Mouse (Mus musculus) hindbrain, embryonic 11.5 days (tissue): ENCODE data around the gene Adcyap1r1. TPM values are rescaled to one million over a fixed set of nuclear protein-coding genes. Genes with fewer than 3 reads are reported as not detected.

Source experiments
- ATAC-seq: fragments of 200-750 bp; cut with Nextera tagmentation; 2 replicates; pipeline ENCODE4 v1.8.0; 2017; ENCODE audit warnings: mild to moderate bottlenecking, moderate TSS enrichment, moderate library complexity; ENCODE audit not compliant: low FRiP score
- DNase-seq: peaks from one replicate; pipeline ENCODE4 v3.0.0-alpha.2; 2015; ENCODE audit warnings: low spot score
- H3K27ac ChIP-seq: fragments of 300-500 bp; sonication (generic); 2 replicates; pipeline ENCODE4 v1.5.1; 2014; ENCODE audit warnings: mild to moderate bottlenecking, low read depth, low read length
- H3K27me3 ChIP-seq: fragments of 300-500 bp; sonication (generic); 2 replicates; pipeline ENCODE4 v1.6.1; 2014; ENCODE audit warnings: mild to moderate bottlenecking, low read length, moderate library complexity, mixed read lengths; ENCODE audit not compliant: control insufficient read depth, insufficient read depth
- H3K36me3 ChIP-seq: fragments of 300-500 bp; sonication (generic); 2 replicates; pipeline ENCODE4 v1.6.1; 2014; ENCODE audit warnings: mild to moderate bottlenecking, low read length, moderate library complexity, mixed read lengths; ENCODE audit not compliant: control insufficient read depth, insufficient read depth
- H3K4me1 ChIP-seq: fragments of 300-500 bp; sonication (generic); replicated peaks from 2 replicates; pipeline ENCODE4 v1.6.1; 2014; ENCODE audit warnings: low read length, mixed read lengths; ENCODE audit not compliant: control insufficient read depth, insufficient read depth
- H3K4me2 ChIP-seq: fragments of 300-500 bp; sonication (generic); replicated peaks from 2 replicates; pipeline ENCODE4 v1.6.1; 2014; ENCODE audit warnings: mild to moderate bottlenecking, low read depth, low read length
- H3K4me3 ChIP-seq: fragments of 300-500 bp; sonication (generic); 2 replicates; pipeline ENCODE4 v1.5.1; 2014; ENCODE audit warnings: low read depth, low read length
- H3K9ac ChIP-seq: fragments of 300-500 bp; sonication (generic); 2 replicates; pipeline ENCODE4 v1.6.1; 2014; ENCODE audit warnings: low read depth, low read length
- H3K9me3 ChIP-seq: fragments of 300-500 bp; sonication (generic); 2 replicates; pipeline ENCODE4 v1.6.1; 2016; ENCODE audit warnings: low read length; ENCODE audit not compliant: control insufficient read depth
- WGBS: fragments of 180-500 bp; shearing (Covaris S2); extraction: QIAGEN DNeasy Blood & Tissue Kit; methylation state at CpG from one replicate; pipeline ENCODE4 v1.1.7; 2014; 5-methylcytosine and 5-hydroxymethylcytosine counted together
- polyA plus RNA-seq: library from polyadenylated mRNA; unstranded; fragments of >200 nt; fragmentation: Nextera tagmentation; extraction: Ambion mirVana; gene quantifications from 2 replicates; pipeline ENCODE4 v1.2.1, GENCODE M21; 2014

Gene Adcyap1r1
- polyA plus RNA-seq, 1 experiment from 2014 or later = 21.1 TPM

GRCm38 (mm10) chr6:55458156-55458555, 6.4 kb downstream of the Adcyap1r1 start:
- Histone ChIP-seq H3K9ac (no peak overlapping the region), H3K9me3 (no peaks in the 10 kb centered on the region), H3K4me2 (no peak overlapping the region), H3K27ac (no peak overlapping the region), H3K4me3 (no peak overlapping the region), H3K36me3 (no peaks in the 10 kb centered on the region), H3K4me1 (0 out of 2 replicates have a peak, but pooled peaks cover 4% of the 10 kb centered on the region), H3K27me3 (0 out of 2 replicates have a peak, but pooled peaks cover 2% of the 10 kb centered on the region)
- 36% methylated on average over 1 of the region's 1 CpGs for WGBS
- no peak for ATAC-seq
- DNase-seq = no peak

GRCm38 (mm10) chr6:55459545-55460397, 8.0 kb downstream of the Adcyap1r1 start:
- H3K4me2 ChIP-seq = no peak overlapping the region
- no peaks in the 10 kb centered on the region for H3K36me3 ChIP-seq
- H3K27me3 ChIP-seq = no peaks in the 10 kb centered on the region
- ATAC-seq (no peak), DNase-seq (no peak)
- WGBS = 89% methylated on average over 19 of the region's 20 CpGs
- no peaks in the 10 kb centered on the region for H3K9me3 ChIP-seq
- no peak overlapping the region for H3K4me3 ChIP-seq
- H3K4me1 ChIP-seq = no peaks in the 10 kb centered on the region
- no peak overlapping the region for H3K9ac ChIP-seq
- no peak overlapping the region for H3K27ac ChIP-seq

DNA sequence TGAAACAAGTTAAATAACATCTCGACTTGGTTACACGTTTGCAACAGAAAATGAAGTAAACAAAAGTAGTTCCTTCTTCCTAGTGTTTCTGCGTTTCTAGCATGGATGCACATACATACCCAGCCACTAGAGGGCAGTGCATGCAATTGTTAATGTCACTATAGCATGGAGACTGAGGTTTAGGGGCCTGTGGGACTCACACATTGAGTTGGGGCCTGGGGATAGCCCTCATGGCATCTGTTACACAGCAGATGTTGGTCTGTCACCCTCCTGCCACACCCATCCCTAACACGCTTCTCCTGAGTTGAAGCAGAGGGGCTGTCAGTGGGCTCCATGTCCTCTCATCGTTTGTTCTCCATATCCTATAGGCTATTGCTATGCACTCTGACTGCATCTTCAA, 9.4 kb downstream of the Adcyap1r1 start:
- WGBS = 71% methylated on average over 5 of the region's 5 CpGs
- H3K36me3 ChIP-seq = no peaks in the 10 kb centered on the region
- DNase-seq = no peak

DNA sequence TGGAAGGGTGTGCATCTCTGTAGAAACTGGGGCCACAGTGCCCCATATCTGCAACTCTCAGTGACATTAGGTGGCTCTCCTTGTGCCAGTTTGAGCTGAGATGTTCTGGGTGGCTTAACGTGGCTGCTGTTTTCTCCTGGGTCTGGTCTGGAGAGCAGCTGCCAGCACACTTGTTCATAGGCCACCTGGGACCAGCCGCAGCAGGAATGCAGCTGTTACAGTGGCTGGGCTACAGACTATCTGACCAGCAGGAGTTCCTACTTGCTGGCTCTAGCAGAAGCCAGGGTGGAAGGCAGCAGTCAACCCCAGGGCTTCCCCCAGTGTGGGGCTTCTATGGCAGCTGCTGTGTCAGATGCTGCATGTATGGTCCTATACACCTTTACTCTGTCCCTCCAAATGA, 9.9 kb downstream of the Adcyap1r1 start:
- ATAC-seq (no peak), DNase-seq (no peak)
- Histone ChIP-seq H3K27ac (no peak overlapping the region), H3K4me2 (no peak overlapping the region), H3K36me3 (no peaks in the 10 kb centered on the region), H3K27me3 (no peaks in the 10 kb centered on the region), H3K4me1 (no peaks in the 10 kb centered on the region), H3K9me3 (no peaks in the 10 kb centered on the region), H3K4me3 (no peak overlapping the region), H3K9ac (no peak overlapping the region)
- 72% methylated on average over 2 of the region's 2 CpGs for WGBS

More for the DNA sequence above, 9.4 kb downstream of the Adcyap1r1 start:
- no peak for ATAC-seq
- Histone ChIP-seq H3K9ac (no peak overlapping the region), H3K27ac (no peak overlapping the region), H3K4me2 (no peak overlapping the region), H3K4me1 (no peaks in the 10 kb centered on the region), H3K9me3 (no peaks in the 10 kb centered on the region), H3K4me3 (no peak overlapping the region), H3K27me3 (no peaks in the 10 kb centered on the region)

GRCm38 (mm10) chr6:55462394-55462793, 10.6 kb downstream of the Adcyap1r1 start:
- no peak for DNase-seq
- WGBS = 90% methylated on average over 1 of the region's 1 CpGs

DNA sequence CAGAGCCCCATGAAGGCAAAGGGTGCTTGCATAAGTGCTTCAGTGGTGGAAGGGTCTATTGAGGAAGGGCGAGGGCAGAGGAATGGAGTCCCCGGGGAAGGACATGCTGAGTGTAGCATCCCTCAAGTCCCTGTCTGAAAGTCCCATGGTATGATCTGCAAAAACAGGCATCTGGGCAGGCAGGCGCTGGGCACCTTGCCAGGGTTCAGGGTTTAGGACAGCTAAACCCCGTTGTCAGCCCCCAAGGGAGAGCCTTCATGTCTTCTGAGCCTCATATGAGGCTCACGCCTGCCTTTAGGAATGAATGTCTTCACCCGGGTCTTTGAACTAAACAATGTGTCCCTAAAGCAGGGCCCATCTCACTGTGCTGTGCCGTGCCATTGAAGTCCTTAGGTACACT, 12.2 kb downstream of the Adcyap1r1 start:
- Histone ChIP-seq H3K9ac (no peak overlapping the region), H3K4me2 (no peak overlapping the region), H3K4me1 (no peaks in the 10 kb centered on the region), H3K36me3 (no peaks in the 10 kb centered on the region), H3K4me3 (no peak overlapping the region), H3K27ac (no peak overlapping the region), H3K9me3 (no peaks in the 10 kb centered on the region), H3K27me3 (no peaks in the 10 kb centered on the region)
- WGBS = 84% methylated on average over 7 of the region's 7 CpGs
- DNase-seq (no peak), ATAC-seq (no peak)

More at GRCm38 (mm10) chr6:55462394-55462793, 10.6 kb downstream of the Adcyap1r1 start:
- Histone ChIP-seq H3K9ac (no peak overlapping the region), H3K4me3 (no peak overlapping the region), H3K27me3 (no peaks in the 10 kb centered on the region), H3K27ac (no peak overlapping the region), H3K9me3 (no peaks in the 10 kb centered on the region), H3K4me2 (no peak overlapping the region), H3K36me3 (no peaks in the 10 kb centered on the region), H3K4me1 (no peaks in the 10 kb centered on the region)
- ATAC-seq = no peak

DNA sequence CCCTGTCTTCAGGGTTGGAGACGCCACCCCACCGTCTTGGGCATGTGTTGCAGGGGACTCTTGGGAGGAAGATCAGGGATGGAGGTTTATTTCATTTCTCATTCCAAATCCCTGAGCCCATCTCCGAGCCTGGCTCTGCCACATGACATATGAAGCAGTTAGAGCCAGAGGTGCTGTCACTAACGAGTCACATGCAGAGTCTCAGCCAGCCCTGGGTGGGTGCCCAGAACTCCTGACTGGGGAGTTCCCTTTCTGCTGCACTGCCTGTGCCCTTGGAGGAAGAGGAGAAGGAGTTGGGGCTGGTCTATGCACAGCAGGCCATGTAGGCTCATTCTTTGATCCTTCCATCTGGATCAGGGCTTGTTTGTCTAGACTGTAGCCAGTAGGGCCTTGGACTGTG, 13.5 kb downstream of the Adcyap1r1 start:
- DNase-seq = no peak

DNA sequence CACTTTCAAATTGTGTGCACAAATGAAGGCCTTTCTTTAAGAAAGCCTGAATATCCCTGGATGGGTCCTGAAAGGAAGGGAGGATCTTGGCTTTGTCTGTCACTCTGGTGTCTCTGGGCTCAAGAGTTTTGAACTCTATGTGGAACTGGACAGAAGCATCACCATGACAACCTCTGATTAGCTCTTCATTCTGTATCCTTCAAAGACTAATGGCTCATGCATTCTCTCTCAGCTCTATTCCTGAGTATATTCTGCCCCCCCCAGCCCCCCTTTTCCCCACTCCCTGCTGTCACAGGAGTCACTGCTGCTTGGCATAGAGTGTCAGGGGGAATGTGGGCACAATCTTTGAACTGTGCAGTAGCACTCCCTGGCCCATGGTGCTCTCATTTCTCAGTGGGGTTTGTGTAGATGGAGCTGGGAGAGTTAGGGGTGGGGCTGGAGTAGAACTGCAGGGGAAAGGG, 14.6 kb downstream of the Adcyap1r1 start:
- H3K36me3 ChIP-seq = no peaks in the 10 kb centered on the region; the same call in 1 of the 2 replicates
- no peak overlapping the region for H3K4me2 ChIP-seq
- H3K4me1 ChIP-seq = no peaks in the 10 kb centered on the region
- H3K4me3 ChIP-seq = no peak overlapping the region
- no peaks in the 10 kb centered on the region for H3K27me3 ChIP-seq
- H3K9me3 ChIP-seq = no peaks in the 10 kb centered on the region
- no peak overlapping the region for H3K27ac ChIP-seq
- no peak for DNase-seq
- H3K9ac ChIP-seq = no peak overlapping the region
- peak; percentile 69 for ATAC-seq

More for the DNA sequence above, 13.5 kb downstream of the Adcyap1r1 start:
- no peak overlapping the region for H3K4me3 ChIP-seq
- no peaks in the 10 kb centered on the region for H3K9me3 ChIP-seq
- no peaks in the 10 kb centered on the region for H3K27me3 ChIP-seq
- H3K36me3 ChIP-seq = no peaks in the 10 kb centered on the region; the same call in 1 of the 2 replicates
- ATAC-seq = no peak
- 88% methylated on average over 4 of the region's 4 CpGs for WGBS
- no peaks in the 10 kb centered on the region for H3K4me1 ChIP-seq
- H3K4me2 ChIP-seq = no peak overlapping the region
- H3K9ac ChIP-seq = no peak overlapping the region
- no peak overlapping the region for H3K27ac ChIP-seq

DNA sequence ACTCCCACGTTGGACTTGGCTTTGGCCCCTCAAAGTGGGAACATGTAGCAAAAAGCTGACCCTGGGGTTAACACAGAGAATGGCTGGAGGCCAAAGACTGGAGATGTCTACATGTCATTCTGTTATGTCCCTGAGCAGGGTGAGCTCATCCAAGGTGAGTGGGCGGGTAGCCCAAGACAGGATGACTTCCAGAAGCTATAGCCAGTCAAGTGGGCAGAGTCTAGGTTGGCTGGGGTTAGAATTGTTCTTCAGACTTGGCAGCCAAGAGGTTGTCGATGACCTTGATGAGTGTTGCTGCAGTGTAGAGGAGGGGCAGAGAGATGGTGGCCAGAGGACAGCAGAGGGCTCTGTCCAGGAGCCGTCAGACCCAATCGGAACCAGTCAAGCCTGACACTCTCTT, 18.9 kb downstream of the Adcyap1r1 start:
- DNase-seq (no peak), ATAC-seq (no peak)
- WGBS = 94% methylated on average over 5 of the region's 5 CpGs
- Histone ChIP-seq H3K4me1 (no peaks in the 10 kb centered on the region; the same call in 1 of the 2 replicates), H3K27ac (no peak overlapping the region), H3K9me3 (no peaks in the 10 kb centered on the region), H3K9ac (no peak overlapping the region), H3K36me3 (peaks cover 2% of the 10 kb centered on the region; the same call in 1 of the 2 replicates), H3K27me3 (no peaks in the 10 kb centered on the region), H3K4me2 (no peak overlapping the region), H3K4me3 (no peak overlapping the region)
